Mouse (Mus musculus) embryo, embryonic 10.5 days (tissue): ENCODE measurements around the gene Plod3.

ENCODE experiments used
- DNase-seq: peaks from one replicate; pipeline ENCODE4 v3.0.0-alpha.2; 2015; ENCODE audit warnings: low spot score

Plod3 gene

DNA sequence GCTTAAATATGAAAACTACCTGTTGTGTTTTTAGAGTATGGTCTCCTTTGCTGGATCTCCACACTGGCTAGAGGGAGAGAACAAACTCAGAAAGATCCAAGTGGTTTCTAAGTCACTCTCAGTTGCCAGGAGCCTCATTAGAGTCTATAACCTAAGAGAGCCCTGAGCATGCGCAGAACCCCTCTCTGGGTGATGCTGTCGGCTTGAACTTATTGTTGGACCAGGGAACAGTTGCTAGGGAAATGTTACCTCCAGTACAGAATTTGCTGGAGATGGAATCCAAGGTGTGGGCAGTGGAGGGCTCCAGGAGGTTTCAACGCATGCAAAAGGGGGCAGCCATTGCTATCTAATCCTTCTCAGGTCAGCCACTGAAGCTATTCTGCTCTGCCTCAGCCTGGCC lies 37.5 kb downstream of the Plod3 start:
- no peak for DNase-seq

DNA sequence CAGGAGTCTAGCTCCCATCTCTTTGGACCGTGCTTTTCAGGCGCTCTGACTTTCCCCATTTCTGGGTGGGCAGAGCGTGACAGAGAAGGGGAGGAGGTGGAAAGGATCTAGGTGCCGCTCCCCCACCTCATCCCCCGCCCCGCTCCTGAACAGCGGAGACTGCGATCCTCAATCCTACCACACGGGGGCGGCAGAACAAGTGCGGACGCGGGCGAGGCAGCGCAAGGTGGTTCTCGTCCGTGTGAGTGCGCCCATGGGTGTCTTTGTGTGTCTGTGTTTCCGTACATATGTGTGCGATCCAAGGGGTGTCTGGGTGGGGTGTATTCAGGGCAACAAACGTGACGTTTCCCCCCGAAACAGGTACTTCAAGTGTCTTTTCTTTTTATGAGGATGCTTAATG lies 38.3 kb downstream of the Plod3 start:
- DNase-seq = peak; percentile 81

DNA sequence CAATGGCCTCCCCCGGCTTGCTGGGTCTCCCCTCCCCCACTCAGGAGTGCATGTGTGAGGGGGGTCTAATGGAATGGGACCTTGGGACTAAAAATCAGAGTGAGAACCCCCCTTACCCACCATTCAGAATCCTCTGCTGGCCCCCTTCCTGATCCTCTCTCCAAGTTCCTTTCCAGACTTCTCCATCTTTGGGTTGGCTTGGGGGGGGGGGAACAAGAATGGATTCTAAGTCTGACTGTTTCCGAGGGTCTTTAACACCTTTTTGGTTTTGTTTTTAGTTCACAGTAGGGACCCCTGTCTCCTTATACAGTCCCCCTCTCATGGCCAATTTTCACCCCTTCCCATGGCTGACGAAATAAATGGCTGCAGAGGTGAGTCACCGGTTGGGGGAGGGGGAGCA lies 39.3 kb downstream of the Plod3 start, which contains the start of gene Vgf:
Gene Vgf, plus strand, starts transcription at position 301 of the 400 bp plus-strand sequence.
- DNase-seq = no peak

DNA sequence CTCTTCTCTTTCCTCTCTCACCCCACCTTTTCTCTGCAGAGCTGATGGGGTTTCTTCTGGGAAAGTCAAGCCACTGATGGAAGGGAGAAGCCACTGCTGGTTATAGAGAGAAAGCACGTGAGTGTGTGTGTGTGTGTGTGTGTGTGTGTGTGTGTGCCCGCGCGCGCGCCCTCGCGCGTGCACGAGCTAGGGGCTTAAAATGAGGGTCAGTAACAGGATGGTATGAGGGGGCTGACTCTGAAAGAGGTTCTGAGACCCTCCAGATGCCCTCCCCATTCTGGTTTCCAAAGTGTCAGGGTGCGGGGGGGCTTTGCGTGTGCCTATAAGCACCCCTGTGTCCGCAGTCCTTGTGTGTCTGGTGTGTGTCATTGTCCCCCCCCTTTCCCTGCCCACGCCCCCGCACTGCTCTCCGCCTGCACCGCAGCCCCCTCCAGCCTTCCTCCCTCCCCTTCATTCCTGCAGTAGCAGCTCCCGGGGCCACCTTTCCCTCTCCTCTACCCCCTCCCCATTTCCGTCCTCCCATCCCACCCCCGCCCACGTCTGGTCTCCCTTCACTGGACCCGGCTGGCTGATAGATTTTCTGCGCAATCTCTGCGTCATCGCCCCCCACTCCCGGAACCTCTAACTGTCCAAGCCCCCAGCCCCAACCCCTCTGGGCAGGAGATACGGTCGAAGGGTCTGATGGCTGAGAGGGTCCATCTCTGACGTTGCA lies 41.9 kb downstream of the Plod3 start:
- no peak for DNase-seq

DNA sequence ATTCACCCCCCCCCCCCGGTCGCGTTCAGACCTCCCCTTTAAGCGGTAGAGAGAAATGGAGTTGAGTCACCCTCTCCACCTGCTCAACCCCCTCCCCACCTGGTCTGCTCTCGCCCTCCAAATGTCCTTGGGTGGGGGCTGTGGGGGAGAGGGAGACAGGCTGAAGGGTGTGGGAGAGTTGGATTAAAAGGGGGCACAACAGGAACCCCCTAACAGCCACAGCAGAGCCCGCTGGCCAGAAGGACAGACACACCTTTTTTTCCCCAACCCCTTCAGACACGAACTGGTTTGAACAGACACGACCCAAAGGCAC lies 42.4 kb downstream of the Plod3 start:
- no peak for DNase-seq

DNA sequence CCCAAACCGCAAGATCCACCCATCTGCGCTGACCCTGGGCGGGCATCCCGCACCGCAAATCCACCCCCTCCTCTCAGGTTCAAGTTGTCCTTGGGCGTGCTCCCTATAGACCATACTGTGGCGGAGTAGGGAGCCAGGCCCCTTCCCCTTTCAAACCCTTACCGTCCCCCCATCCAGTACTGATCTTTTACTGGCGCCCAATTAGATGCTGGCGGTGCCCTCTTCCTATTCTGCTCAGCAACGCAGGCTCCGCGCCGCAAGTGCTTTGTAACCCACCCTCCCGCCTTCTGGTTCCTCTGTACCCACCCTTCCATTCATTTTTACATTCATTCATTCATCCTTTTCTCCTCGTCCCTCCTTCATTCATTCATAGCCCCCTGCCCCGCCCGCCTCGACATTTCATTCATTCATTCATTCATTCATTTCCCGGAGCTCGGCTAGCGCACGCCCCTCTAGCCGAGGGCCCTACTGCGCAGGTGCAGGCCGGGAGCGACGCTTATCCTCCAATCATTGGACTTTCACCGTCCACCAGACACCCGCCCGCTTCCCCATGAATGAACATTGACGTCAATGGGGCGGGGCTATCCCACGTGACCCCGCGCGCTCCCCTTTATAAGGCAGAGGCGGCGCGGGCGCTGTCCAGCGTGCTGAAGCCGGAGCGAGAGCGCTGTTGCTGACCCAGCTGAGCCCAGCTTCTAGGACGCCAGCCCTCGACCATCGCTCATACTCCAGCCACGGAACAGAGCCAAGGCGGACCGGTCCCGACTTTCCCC lies 43.0 kb downstream of the Plod3 start:
- DNase-seq = peak; percentile 99

DNA sequence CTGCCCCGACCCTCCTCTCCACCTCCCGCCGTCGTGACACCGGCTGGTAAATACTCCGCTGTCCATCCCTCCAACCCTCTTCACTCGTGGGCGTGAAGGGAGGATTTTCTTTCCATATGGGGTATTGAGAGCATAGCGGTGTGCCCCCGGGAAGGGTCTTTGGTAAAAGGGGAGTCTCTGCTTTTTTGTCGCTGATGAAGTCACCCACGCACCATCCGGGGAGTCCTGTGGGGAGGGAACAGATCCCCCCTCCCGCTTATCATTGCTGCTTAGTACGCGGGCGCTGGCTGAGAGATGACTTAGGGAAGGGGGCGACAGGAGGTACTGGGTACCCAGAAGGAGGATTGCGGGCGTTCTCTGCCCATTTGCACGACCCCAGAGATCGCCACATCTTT lies 43.6 kb downstream of the Plod3 start:
- no peak for DNase-seq

DNA sequence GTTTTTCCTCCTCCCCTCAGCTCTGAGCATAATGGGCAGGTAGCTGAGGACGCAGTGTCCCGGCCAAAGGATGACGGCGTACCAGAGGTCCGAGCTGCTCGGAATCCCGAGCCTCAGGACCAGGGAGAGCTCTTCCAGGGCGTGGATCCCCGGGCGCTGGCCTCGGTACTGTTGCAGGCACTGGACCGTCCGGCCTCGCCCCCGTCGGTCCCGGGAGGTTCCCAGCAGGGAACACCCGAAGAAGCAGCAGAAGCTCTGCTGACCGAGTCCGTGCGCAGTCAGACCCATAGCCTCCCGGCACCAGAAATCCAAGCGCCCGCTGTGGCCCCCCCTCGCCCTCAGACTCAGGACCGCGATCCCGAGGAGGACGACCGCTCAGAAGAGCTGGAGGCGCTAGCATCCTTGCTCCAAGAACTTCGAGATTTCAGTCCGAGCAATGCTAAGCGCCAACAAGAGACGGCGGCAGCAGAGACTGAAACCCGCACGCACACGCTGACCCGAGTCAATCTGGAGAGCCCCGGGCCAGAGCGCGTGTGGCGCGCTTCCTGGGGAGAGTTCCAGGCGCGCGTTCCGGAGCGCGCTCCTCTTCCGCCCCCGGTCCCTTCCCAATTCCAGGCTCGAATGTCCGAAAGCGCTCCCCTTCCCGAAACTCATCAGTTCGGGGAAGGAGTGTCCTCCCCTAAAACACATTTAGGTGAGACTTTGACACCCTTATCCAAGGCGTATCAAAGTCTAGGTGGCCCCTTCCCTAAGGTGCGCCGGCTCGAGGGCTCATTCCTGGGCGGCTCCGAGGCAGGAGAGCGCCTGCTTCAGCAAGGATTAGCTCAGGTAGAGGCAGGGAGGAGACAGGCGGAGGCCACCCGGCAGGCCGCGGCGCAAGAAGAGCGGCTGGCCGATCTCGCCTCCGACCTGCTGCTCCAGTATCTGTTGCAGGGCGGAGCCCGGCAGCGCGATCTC lies 44.5 kb downstream of the Plod3 start:
- DNase-seq = peak; percentile 35

DNA sequence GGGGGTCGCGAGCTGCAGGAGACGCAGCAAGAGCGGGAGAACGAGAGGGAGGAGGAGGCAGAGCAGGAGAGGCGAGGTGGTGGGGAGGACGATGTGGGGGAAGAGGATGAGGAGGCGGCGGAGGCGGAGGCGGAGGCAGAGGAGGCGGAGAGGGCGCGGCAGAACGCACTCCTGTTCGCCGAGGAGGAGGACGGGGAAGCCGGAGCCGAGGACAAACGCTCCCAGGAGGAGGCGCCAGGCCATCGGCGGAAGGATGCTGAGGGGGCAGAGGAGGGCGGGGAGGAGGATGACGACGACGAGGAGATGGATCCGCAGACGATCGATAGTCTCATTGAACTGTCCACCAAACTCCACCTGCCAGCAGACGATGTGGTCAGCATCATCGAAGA lies 45.2 kb downstream of the Plod3 start:
- peak; percentile 35 for DNase-seq

DNA sequence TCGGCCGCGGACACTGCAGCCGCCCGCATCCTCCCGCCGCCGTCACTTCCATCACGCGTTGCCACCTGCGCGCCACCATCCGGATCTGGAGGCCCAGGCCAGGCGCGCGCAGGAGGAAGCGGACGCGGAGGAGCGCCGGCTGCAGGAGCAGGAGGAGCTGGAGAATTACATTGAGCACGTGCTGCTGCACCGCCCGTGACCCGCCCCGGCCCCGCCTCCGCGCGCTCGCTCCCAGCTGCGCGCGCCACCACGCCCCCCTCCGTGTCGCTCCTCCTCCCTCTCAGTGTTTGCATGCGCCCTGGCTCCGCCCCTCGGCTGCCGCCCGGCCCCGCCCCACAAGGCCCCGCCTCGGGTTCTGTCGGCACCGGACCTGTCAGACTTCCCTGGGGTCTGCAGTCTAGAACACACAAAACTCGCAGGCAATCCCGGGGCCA lies 45.8 kb downstream of the Plod3 start:
- DNase-seq = peak; percentile 90

DNA sequence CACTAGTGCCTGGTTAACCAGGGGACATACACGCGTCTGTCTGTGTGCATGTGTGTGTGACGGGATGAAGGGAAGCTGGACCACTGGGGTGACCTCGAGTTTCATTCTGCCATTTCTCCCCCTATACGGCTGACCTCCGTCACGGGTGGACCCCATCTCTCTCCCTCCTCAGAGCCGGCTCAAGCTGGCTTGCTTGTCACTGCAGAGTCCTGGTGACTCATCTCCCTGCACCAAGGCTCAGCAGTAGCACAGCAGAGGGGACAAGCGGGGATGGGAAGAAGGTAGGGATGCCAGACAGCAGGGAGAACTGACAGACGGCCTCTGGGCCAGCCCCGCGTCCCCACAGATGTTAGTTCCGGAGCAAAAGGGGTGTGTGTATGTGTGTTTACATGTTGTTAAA lies 49.4 kb downstream of the Plod3 start:
- DNase-seq = no peak

DNA sequence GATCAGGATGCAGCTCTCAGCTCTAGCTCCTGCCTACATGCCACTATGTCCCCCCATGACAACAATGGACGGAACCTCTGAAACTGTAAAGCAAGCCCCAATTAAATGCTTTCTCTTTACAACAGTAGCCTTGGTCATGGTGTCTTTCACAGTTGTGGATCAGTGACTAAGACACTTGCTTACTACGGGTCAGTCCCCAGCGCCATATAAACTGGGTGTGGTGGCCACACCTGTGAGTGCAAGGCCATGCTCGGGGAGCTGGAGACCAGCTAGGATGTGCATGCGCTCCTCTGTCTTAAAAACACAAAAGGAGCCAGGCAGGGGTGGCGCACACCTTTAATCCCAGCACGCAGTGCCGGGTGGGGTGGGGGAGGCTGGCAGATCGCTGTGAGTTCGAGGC lies 52.6 kb downstream of the Plod3 start:
- DNase-seq = no peak

DNA sequence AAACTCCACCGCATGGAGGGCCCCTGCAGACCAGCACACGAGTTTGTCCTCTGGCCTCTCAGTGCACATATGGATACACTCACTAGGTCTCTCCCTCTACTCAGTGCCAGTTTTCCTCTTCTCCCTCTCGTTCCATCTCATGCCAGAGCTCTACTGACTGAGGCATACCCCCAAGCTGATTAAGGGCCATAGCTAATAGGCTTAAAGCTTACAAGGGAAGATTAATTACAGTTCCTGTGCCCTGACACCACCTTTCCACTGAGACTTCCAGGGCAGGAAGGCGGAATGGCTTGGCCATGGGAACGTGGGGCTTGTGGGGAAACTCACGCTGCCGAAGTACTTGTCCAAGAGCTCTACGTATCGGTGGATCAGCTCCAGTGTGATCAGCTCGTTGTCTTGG lies 54.6 kb downstream of the Plod3 start:
- no peak for DNase-seq

DNA sequence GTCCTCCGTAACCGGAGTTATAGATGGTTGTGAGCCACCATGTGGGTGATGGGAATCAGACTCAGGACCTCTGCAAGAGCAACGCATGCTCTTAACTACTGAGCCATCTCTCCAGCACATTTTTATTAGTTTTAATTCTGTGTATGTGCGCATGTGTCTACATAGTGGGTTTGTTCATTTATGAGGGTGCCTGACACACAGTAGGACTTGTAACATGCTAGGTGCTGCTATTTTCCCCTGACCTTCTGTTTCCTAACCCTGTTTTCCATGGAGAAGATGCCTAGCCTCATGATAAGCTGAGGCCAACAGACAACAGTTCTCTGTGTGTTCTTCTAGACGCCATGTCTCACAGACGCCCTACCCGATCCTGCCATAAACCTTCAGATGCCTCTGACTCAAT lies 57.2 kb downstream of the Plod3 start:
- no peak for DNase-seq

DNA sequence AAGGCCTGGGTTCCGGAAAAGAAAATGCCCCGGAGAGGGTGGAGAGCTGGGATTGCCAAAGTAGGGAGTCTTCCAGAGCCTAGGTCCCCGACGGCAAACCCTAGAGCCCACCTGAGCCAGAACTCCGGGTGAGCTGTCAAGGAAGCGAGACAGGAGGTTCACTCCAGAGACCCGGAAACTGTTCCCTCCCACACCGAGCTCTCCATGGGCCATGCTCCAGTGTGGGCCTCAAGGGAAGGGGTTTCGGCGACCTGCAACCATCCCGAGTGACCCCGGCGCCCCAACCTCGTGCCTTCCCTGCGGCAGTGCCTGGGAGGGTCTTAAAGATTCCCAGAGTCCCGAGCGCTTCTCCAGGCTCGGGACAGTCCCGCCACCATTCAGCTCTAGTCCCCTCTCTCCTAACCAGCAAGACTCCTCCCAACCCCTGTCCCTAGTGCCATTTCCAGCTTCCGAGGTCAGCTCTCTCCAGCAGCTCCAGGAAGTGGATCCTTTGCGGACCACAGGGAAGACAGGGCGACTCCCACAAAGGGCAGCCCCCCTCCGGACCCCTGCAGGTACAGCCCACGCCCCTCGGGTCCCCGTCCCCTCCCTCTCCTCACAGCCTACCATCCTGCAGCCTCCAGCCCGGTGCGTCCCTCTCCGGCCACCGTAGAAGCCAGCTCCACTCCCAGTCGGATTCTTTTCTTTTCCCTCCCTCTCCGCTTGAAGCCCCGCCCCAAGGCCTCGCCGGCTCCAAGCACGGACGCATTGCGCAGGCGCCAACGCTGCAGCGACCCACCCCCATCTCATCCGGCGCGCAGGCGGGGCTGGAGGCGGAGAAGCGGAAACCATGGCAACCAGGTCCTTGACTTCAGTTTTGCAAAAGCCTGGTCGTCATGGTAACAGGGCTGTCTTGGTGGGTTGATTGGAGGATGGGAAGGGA lies 58.8 kb downstream of the Plod3 start, which contains the start of gene Ap1s1:
Gene Ap1s1, minus strand, starts transcription at position 734 of the 922 bp plus-strand sequence.
- peak; percentile 99 for DNase-seq
